Mouse (Mus musculus) midbrain, embryonic 15.5 days (tissue): ENCODE data around the gene Lypd8. TPM values are rescaled to one million over a fixed set of nuclear protein-coding genes. Genes with fewer than 3 reads are reported as not detected.
"Not testable (repeated sequence)": the region's sequence is repeated elsewhere in the genome, so short reads cannot be mapped to it uniquely, and the experiment has no call there.

Experiments
- ATAC-seq: fragments of 200-750 bp; cut with Nextera tagmentation; replicated peaks from 2 replicates; pipeline ENCODE4 v1.8.0; 2017; ENCODE audit warnings: moderate TSS enrichment
- H3K27ac ChIP-seq: fragments of 300-500 bp; sonication (generic); 2 replicates; pipeline ENCODE4 v1.5.1; 2015; ENCODE audit warnings: mild to moderate bottlenecking, inconsistent platforms
- H3K27me3 ChIP-seq: fragments of 300-500 bp; sonication (generic); replicated peaks from 2 replicates; pipeline ENCODE4 v1.6.1; 2015; ENCODE audit warnings: inconsistent platforms
- H3K36me3 ChIP-seq: fragments of 300-500 bp; sonication (generic); replicated peaks from 2 replicates; pipeline ENCODE4 v1.6.1; 2015; ENCODE audit warnings: inconsistent platforms
- H3K4me1 ChIP-seq: fragments of 300-500 bp; sonication (generic); 2 replicates; pipeline ENCODE4 v1.6.1; 2015; ENCODE audit warnings: inconsistent platforms
- H3K4me2 ChIP-seq: fragments of 300-500 bp; sonication (generic); 2 replicates; pipeline ENCODE4 v1.6.1; 2015; ENCODE audit warnings: inconsistent platforms, mild to moderate bottlenecking, moderate library complexity
- H3K4me3 ChIP-seq: fragments of 300-500 bp; sonication (generic); 2 replicates; pipeline ENCODE4 v1.5.1; 2015; ENCODE audit warnings: mild to moderate bottlenecking, inconsistent platforms
- H3K9ac ChIP-seq: fragments of 300-500 bp; sonication (generic); 2 replicates; pipeline ENCODE4 v1.6.1; 2015; ENCODE audit warnings: mild to moderate bottlenecking, inconsistent platforms
- H3K9me3 ChIP-seq: fragments of 300-500 bp; sonication (generic); 2 replicates; pipeline ENCODE4 v1.6.1; 2016; ENCODE audit warnings: inconsistent platforms
- WGBS: fragments of 180-500 bp; shearing (Covaris S2); methylation state at CpG from one replicate; pipeline ENCODE4 v1.1.7; 2015; ENCODE audit warnings: mixed read lengths; 5-methylcytosine and 5-hydroxymethylcytosine counted together
- polyA plus RNA-seq: library from polyadenylated mRNA; unstranded; fragments of >200 nt; fragmentation: Nextera tagmentation; extraction: Ambion mirVana; gene quantifications from 2 replicates; pipeline ENCODE4 v1.2.1, GENCODE M21; 2015

Lypd8 gene
- polyA plus RNA-seq, 1 experiment from 2014 or later, result 0.31 TPM

GRCm38 (mm10) chr11:58354927-58355326, 23.9 kb upstream of the Lypd8 start:
- 80% methylated on average over 3 of the region's 3 CpGs for WGBS
- ATAC-seq, result no peak
- Histone ChIP-seq H3K36me3 (no peaks in the 10 kb centered on the region), H3K9ac (no peak overlapping the region), H3K27ac (no peak overlapping the region), H3K4me1 (no peaks in the 10 kb centered on the region), H3K9me3 (no peaks in the 10 kb centered on the region), H3K4me3 (no peak overlapping the region), H3K4me2 (no peak overlapping the region), H3K27me3 (no peaks in the 10 kb centered on the region)

GRCm38 (mm10) chr11:58357042-58357441, 21.8 kb upstream of the Lypd8 start:
- no peaks in the 10 kb centered on the region for H3K9me3 ChIP-seq
- H3K4me1 ChIP-seq, result no peaks in the 10 kb centered on the region
- no peak overlapping the region for H3K4me3 ChIP-seq
- 93% methylated on average over 3 of the region's 3 CpGs for WGBS
- H3K27me3 ChIP-seq, result no peaks in the 10 kb centered on the region
- H3K27ac ChIP-seq, result no peak overlapping the region
- no peaks in the 10 kb centered on the region for H3K36me3 ChIP-seq
- ATAC-seq, result no peak
- no peak overlapping the region for H3K4me2 ChIP-seq
- no peak overlapping the region for H3K9ac ChIP-seq

- ATAC-seq, result no peak
- WGBS, result 84% methylated on average over 6 of the region's 6 CpGs
Measured at GRCm38 (mm10) chr11:58357844-58358534, 20.9 kb upstream of the Lypd8 start.

GRCm38 (mm10) chr11:58362562-58362961, 16.3 kb upstream of the Lypd8 start:
- no CpG with 5 or more reads among the region's 6 CpGs for WGBS
- not testable (repeated sequence) for H3K4me1 ChIP-seq, H3K27me3 ChIP-seq, ATAC-seq, H3K36me3 ChIP-seq, H3K9ac ChIP-seq, H3K9me3 ChIP-seq, H3K4me2 ChIP-seq, H3K27ac ChIP-seq, H3K4me3 ChIP-seq

More at GRCm38 (mm10) chr11:58357844-58358534, 20.9 kb upstream of the Lypd8 start:
- no peak overlapping the region for H3K4me2 ChIP-seq
- H3K27ac ChIP-seq, result no peak overlapping the region
- H3K9me3 ChIP-seq, result no peaks in the 10 kb centered on the region
- H3K9ac ChIP-seq, result no peak overlapping the region
- no peaks in the 10 kb centered on the region for H3K27me3 ChIP-seq
- no peak overlapping the region for H3K4me3 ChIP-seq
- no peaks in the 10 kb centered on the region for H3K4me1 ChIP-seq
- no peaks in the 10 kb centered on the region for H3K36me3 ChIP-seq

GRCm38 (mm10) chr11:58364454-58364853, 14.4 kb upstream of the Lypd8 start:
- Histone ChIP-seq H3K4me1 (no peaks in the 10 kb centered on the region), H3K4me3 (no peak overlapping the region), H3K9me3 (no peaks in the 10 kb centered on the region), H3K9ac (no peak overlapping the region), H3K36me3 (no peaks in the 10 kb centered on the region), H3K27me3 (no peaks in the 10 kb centered on the region), H3K27ac (no peak overlapping the region), H3K4me2 (no peak overlapping the region)
- no peak for ATAC-seq
- 57% methylated on average over 3 of the region's 3 CpGs for WGBS

- H3K4me3 ChIP-seq, H3K9ac ChIP-seq, H3K4me1 ChIP-seq, ATAC-seq, H3K36me3 ChIP-seq, H3K27ac ChIP-seq, H3K9me3 ChIP-seq, H3K27me3 ChIP-seq, H3K4me2 ChIP-seq: not testable (repeated sequence)
- WGBS, result no CpG with 5 or more reads among the region's 6 CpGs
Measured at GRCm38 (mm10) chr11:58366191-58366590, 12.7 kb upstream of the Lypd8 start.

GRCm38 (mm10) chr11:58377273-58377672, 1.6 kb upstream of the Lypd8 start:
- Histone ChIP-seq H3K27ac (no peak overlapping the region), H3K36me3 (no peaks in the 10 kb centered on the region), H3K4me3 (no peak overlapping the region), H3K9me3 (no peaks in the 10 kb centered on the region), H3K9ac (no peak overlapping the region), H3K27me3 (no peaks in the 10 kb centered on the region), H3K4me1 (no peaks in the 10 kb centered on the region), H3K4me2 (no peak overlapping the region)
- ATAC-seq, result no peak
- 92% methylated on average over 2 of the region's 2 CpGs for WGBS

- Histone ChIP-seq H3K4me3 (no peak overlapping the region), H3K4me1 (no peaks in the 10 kb centered on the region), H3K27me3 (no peaks in the 10 kb centered on the region), H3K4me2 (no peak overlapping the region), H3K36me3 (no peaks in the 10 kb centered on the region), H3K9ac (no peak overlapping the region), H3K9me3 (no peaks in the 10 kb centered on the region), H3K27ac (no peak overlapping the region)
- WGBS, result 69% methylated on average over 1 of the region's 1 CpGs
- ATAC-seq, result no peak
Measured at GRCm38 (mm10) chr11:58377686-58378085, 1.2 kb upstream of the Lypd8 start.

GRCm38 (mm10) chr11:58379516-58379915, 673 bp downstream of the Lypd8 start:
- Histone ChIP-seq H3K36me3 (no peaks in the 10 kb centered on the region), H3K4me3 (no peak overlapping the region), H3K9ac (no peak overlapping the region), H3K27me3 (no peaks in the 10 kb centered on the region), H3K27ac (no peak overlapping the region), H3K4me2 (no peak overlapping the region), H3K4me1 (no peaks in the 10 kb centered on the region), H3K9me3 (no peaks in the 10 kb centered on the region)
- no peak for ATAC-seq
- 100% methylated on average over 1 of the region's 1 CpGs for WGBS

- Histone ChIP-seq H3K27me3 (no peaks in the 10 kb centered on the region), H3K4me1 (no peaks in the 10 kb centered on the region), H3K36me3 (no peaks in the 10 kb centered on the region), H3K9ac (no peak overlapping the region), H3K4me3 (no peak overlapping the region), H3K4me2 (no peak overlapping the region), H3K27ac (no peak overlapping the region), H3K9me3 (no peaks in the 10 kb centered on the region)
- no peak for ATAC-seq
- 92% methylated on average over 6 of the region's 6 CpGs for WGBS
Measured at GRCm38 (mm10) chr11:58382471-58382870, 3.6 kb downstream of the Lypd8 start.

GRCm38 (mm10) chr11:58399985-58400645, 21.3 kb downstream of the Lypd8 start:
- Histone ChIP-seq H3K27ac (peak overlapping the region; percentile 74), H3K4me1 (peaks cover 17% of the 10 kb centered on the region), H3K4me3 (no peak overlapping the region), H3K4me2 (peak overlapping the region; percentile 24), H3K36me3 (no peaks in the 10 kb centered on the region), H3K9ac (no peak overlapping the region), H3K27me3 (no peaks in the 10 kb centered on the region), H3K9me3 (no peaks in the 10 kb centered on the region)
- WGBS, result 38% methylated on average over 6 of the region's 6 CpGs
- peak; percentile 89 for ATAC-seq

GRCm38 (mm10) chr11:58400655-58401054, 21.8 kb downstream of the Lypd8 start:
- peak overlapping the region; percentile 74 for H3K27ac ChIP-seq
- WGBS, result 23% methylated on average over 5 of the region's 5 CpGs
- no peak overlapping the region for H3K4me3 ChIP-seq
- H3K9me3 ChIP-seq, result no peaks in the 10 kb centered on the region
- H3K27me3 ChIP-seq, result no peaks in the 10 kb centered on the region
- no peak overlapping the region for H3K9ac ChIP-seq
- H3K4me1 ChIP-seq, result peaks cover 17% of the 10 kb centered on the region
- peak overlapping the region; percentile 24 for H3K4me2 ChIP-seq
- no peak for ATAC-seq
- H3K36me3 ChIP-seq, result no peaks in the 10 kb centered on the region

GRCm38 (mm10) chr11:58408066-58408465, 29.2 kb downstream of the Lypd8 start:
- Histone ChIP-seq H3K27ac (no peak overlapping the region), H3K9ac (no peak overlapping the region), H3K4me1 (no peaks in the 10 kb centered on the region), H3K27me3 (no peaks in the 10 kb centered on the region), H3K9me3 (no peaks in the 10 kb centered on the region), H3K4me2 (no peak overlapping the region), H3K36me3 (no peaks in the 10 kb centered on the region), H3K4me3 (no peak overlapping the region)
- no peak for ATAC-seq
- 77% methylated on average over 3 of the region's 3 CpGs for WGBS
